Mouse (Mus musculus): ENCODE measurements around the gene Lrrc8a.

Gene Lrrc8a

DNA sequence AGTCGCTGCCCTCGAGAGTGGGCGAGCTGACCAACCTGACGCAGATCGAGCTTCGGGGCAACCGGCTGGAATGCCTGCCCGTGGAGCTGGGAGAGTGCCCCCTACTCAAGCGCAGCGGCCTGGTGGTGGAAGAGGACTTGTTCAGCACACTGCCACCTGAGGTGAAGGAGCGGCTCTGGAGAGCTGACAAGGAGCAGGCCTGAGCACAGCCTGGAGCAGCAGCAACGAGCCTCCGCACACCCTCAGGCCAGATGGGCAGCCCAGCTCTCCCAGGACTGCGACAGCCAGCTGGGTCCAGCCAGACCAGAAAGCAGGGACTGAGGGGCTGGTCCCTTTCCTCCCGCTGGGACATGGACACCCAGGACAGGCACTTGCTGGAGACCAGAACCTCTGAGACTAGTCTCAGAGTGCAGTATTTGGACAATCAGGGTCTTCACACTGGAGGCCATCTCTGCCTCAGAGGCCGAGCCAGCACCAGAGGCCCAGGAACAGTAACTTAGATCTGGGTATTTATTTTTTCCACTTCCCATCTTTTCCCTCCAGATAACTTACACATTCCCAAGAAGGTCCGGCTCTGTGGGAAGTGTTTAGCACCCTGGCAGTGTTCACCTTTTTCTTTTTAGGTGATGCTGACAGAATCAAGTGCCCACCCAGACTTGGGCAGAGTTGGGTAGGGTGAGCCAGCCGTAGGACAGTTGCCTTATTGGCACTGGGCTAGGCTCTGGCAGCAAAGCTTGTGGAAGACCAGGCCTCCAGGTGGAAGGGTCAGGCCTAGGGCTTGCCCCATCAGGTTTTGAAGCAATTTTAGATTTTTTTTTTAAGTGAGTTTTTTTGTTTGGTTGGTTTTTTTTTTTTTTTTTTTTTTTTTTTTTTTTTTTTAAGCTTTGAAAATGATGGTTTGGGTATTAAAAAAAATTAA is 24.7 kb downstream of the Lrrc8a start:
- DNase-seq (ENCODE audit: low spot score): no peak

DNA sequence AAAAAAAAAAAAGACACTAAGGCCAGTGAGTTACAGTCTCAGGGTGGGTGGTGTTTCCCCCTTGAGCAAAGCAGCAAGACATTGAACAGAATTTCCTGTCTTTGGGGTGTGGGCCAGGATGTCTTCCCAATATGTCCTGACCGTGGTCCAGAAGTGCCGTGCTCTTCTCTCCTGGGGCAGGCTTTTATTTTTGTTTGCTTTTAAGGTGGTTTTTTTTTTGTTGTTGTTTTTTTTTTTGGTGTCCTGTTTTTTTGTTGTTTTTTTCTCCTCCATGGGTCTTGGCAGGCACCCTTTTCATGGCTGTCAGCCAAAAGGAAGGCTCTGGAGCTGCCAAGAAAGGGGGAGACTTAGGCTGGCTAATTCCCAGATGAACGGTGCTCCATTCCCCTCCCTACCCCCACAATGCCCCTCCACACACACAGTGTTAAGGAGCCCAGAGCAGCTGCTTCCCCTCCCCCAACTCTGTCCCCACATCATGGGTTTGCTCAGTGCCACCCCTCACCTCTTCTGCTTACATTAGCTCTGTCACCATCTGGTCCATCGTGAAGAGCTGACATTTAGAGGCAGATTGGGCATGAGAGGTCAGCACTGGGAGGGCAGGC is 25.4 kb downstream of the Lrrc8a start:
- DNase-seq (ENCODE audit: low spot score): no peak

DNA sequence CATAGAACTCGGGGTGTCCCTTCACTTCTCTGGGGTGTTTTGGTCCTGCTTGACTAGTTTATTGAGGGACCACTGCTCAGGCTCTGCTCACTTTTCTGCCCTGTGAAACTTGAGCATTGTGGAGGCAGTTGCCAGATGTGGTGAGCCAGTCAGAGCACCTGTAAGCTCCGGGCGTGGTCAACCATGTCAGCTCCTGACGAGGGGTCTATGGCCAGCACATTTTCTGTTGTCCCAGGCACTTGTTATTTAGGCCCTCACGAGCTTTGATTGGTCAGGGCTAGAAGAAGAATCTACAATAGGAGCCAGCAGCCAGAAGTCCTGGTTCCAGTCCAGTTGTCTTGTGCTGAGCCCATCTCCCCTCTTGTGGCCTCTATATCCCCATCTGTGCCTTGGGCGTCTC is 26.3 kb downstream of the Lrrc8a start:
- DNase-seq (ENCODE audit: low spot score): no peak

DNA sequence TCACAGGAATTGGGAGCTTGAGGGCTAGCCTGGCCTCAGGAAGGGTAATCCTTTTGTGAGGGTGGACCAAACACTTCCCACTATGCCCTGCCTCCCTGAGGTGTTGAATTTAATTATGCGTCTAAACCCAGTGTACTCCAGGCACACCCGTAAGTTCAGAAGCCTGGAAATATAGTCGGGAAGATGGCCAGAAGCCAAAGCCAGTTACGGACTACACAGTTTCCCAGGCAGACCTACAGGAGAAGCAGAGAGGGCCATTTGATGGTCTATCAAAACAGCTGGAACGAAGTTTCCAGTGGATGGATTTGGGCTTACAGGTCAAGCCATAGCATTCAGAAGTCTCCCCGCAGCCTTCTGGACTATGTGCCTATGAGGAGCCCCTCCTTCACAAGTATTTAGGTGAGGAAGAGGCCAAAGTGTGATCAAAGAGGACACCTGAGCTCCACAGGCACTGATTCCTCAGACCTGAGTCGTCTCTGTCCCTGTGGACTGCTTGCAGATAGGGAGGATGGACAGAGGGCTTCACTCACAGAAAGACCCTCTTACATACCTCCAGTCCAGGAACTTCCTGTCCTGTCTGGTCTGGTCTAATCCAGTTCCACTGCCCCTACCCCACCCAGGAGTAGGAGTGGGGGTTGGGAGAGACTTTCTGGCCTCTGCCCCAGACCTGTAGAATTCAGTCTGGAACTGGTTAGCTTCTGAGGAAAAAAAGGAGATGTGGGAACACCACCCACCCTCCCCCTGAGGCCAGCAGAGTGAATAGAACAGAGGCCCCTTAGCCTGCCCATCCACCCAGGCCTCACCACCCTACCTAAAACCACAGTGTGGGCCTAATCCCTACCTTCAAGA is 27.4 kb downstream of the Lrrc8a start:
- DNase-seq (ENCODE audit: low spot score): no peak

DNA sequence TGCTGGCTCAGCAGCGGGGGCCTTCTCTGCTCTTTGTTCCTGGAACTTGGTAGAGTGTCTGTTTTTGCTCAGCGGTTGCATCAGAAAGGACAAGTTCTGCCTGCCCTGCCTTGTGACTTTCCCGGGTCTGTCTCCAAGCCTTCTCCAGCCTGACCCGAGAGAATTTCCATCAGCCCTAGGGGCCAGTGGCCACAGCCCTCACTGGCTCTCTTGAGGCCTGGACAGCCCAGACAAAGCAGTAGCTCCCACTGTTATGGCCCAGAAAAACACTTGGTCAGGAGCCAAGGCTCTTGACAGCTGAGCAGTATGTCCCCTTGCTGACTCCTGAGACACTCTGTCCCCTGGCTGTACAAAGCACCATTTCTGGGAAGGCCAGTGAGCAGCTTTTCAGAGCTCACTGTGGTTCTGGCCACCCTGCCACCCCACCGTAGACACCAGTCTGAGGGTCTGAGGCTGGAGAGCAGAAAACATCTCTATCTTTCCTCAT is 28.3 kb downstream of the Lrrc8a start, which contains the start of gene Phyhd1:
TSS of gene Phyhd1 (plus strand) at position 437 of the 487 bp plus-strand sequence.
- DNase-seq (ENCODE audit: low spot score): no peak

DNA sequence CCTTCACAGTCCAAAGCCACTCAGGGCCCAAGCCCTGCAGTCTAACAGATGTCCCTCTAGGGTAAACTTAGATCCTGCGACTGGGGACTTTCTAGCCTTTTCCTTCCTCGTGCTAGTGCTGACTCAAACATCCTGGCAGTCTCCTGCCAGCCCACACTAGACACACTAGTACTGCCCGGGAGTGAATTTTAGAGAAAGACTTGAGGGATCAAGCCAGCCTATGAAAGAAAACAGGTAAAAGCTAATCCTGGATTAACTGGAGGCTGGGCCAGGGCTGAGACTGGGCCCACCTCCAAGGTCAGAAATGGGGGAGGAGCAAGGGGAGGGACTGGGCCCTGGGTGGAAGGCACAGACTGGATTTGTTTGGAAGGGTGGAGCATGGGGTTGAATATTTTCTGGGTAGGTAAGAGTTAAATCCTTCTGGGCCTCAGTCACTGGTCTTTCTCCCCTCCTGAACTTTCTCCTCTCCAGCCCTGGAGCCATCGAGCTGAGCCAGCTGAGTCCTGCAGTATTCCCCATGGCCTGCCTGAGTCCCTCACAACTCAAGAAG is 29.0 kb downstream of the Lrrc8a start:
- DNase-seq (ENCODE audit: low spot score): no peak

DNA sequence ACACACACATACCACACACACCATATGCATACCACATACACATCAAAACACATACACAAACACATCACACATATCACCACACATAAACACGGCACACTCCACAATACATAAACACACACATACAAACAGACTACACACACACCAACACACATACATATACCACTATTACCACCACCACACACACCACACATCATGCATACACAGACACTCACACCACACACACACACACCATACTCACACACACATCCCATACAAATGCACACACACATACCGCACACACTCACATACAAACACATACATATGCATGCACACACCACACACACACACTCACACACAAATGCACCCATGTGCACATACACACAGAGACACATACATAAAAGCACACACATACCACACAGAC is 30.0 kb downstream of the Lrrc8a start:
- DNase-seq (ENCODE audit: low spot score): no peak

DNA sequence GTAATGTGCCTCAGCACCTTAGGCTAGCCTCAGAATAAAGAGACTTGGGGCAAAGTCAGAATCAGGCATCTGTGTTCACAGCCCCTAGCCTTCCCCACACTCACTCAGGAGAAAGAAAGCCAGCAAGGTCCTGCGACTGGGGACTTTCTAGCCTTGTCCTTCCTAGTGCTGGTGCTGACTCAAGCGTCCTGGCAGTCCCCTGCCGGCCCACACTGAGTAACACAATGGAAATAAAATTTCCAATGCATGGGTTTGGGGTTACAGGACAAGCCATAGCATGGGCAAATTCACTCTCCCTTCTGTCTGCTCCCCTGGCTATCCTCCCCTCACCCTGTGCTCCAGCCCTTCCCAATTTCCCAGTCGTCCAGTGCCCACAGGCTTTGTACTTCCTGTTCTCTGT is 30.9 kb downstream of the Lrrc8a start:
- DNase-seq (ENCODE audit: low spot score): no peak

DNA sequence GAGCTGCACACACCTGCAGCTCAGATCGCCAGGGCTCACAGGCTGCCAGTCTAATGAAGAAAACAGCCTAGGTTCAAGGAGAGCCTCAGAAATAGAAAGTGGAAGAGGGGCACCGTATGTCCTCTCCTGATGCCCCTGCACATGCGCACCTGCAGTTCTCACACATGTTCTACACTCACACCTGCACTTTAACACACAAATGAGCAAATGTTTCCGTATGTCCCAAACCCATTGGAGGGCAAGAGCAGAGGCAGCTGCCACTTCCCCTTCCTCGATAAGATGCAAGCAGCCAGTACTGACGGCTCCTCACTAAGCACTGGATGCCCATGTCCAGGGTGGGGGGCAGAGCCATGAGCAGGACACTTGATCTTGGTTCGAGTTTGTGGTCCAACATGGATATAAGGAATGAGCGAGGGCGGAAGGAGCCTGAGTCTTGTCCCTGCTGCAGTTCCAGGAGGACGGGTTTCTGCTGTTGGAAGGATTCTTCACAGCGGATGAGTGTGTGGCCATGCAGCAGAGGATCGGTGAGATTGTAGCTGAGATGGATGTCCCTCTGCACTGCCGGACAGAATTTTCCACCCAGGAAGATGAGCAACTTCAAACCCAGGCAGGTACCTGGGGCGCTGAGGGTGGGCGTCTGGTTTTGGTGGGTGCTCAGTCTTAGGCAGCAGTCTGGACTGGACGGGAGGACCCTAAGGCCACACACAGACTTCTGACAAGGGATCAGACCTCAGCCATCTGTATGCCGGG is 31.9 kb downstream of the Lrrc8a start:
- no peak for DNase-seq (ENCODE audit: low spot score)

DNA sequence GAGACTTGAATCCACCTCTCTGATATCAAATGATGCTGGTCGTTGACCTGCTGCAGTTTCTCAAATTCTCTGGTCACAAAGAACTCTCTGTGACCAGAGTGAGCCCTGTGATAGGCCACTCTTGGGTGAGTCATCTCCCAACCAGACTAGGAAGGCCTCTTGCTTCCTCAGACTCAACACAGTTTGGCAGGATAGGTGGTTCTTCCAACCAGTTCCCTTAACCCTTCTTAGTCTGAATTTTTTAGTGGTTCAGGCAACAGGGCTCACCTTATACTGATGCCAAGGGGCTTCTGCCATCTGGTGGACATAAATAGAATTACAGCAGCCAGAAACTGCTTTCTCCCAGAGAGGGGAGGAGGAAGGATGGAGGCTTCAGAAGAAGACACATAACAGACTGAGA is 32.6 kb downstream of the Lrrc8a start:
- DNase-seq (ENCODE audit: low spot score): peak; percentile 44

DNA sequence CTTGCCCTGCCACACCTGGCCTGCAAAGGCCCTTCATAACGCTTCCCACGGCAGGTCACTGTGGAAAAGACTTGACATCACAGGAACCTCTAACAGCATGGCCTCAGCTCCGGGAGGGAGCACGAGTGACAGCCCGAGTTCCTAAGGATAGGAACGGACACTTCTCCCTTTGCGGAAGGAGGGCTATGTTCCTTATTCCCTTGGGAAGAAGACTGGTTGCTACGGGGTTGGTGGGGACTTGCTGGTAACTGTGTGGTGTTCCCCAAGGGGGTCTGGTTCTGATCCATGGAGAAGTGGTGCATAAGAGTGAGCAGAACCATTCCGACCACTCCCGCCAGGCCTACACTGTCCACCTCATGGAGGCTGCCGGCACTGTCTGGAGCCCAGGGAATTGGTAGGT is 43.2 kb downstream of the Lrrc8a start, which contains the start of gene Gm28038:
TSS of gene Gm28038 (plus strand) at position 301 of the 400 bp plus-strand sequence.
- DNase-seq (ENCODE audit: low spot score): no peak

DNA sequence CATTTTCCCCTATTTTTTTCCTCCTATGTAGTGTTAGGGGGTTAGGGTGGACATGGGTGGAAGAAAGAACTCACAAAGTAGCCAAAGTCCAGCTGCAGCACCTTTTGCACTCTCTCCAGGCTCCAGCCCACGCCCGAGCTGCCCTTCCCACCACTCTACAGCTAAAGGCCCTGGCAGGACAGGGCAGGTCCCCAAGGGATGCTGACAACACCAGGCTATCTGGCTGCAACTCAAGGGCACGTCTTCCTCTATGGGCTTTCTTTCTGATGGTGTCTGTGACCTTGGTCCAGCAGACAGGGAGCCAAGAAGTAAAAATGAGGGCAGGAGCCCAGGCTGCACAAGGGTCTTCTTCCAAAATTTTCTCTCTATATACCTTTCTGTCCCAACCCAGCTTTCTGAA is 44.1 kb downstream of the Lrrc8a start:
- DNase-seq (ENCODE audit: low spot score): no peak

DNA sequence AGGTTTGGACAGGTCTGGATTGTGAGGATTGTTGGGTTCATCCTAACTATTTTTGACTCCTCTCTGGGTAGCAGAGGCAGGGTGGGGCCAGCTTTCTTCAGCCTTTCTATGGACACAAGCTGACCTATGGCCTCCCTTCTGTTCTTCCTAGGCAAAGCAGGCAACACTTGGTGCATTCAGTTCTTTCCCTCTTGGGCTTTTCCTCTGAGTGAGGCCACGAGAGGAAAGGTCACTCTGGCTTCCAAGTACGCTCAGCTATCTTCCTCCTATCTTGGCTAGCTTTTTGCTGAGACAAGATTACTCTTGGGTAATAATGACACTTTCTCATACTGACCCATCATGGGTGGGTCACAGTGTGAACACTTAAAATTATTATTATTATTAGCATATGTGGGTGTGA is 45.7 kb downstream of the Lrrc8a start:
- DNase-seq (ENCODE audit: low spot score): no peak

DNA sequence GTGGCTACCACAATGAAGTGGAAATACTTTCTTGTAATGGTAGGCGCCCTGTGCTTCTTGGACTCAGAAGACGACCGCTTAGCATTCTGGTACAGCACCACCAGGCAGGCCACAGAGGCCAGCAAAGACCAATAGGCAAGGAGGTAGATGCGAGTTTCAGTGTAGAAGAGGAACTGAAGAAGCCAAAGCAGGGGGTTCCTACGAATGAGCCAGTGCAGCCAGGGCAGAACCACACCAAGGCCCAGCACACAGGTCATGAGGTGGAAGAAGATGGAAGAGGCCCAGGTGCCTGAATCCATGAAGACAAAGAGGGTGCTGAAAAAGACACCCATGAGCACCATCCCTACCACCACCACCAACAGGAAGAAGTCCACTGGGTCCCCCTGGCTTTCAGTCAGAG is 47.5 kb downstream of the Lrrc8a start:
- no peak for DNase-seq (ENCODE audit: low spot score)

DNA sequence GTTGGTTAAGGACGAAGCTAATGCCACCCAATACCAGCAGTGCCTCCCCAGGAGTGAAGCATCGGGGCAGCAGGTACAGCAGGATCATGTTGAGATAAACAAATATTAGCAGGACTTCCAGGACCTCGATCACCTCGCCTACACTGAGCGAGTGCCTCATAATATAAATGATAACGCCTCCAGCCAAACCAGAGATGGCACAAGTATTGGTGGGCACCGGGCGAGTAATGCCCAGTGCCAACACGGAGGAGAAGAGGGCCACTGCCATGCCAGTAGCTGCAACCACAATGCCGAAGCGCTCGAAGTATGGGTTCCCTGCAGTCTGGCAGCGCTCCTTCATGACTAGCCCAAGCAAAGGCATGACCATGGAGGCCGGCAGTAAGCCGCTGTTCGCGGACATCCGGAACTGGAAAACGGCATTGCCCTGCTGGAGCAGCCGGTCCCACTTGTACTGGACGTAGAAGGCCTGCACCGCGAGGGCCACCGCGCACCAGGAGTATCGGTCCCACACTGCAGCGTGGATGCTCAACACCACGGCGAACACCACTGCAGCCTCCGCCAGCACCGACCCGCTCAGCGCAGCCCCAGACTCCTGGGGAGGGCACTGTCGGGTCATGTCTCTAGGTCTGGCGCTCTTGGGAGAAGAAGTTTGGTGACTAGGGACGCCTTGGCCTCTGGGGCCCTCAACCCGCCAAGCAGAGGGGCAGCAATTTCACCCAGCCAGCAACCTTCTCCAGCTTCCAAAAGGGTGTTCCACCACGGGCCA is 48.1 kb downstream of the Lrrc8a start:
- DNase-seq (ENCODE audit: low spot score): no peak

DNA sequence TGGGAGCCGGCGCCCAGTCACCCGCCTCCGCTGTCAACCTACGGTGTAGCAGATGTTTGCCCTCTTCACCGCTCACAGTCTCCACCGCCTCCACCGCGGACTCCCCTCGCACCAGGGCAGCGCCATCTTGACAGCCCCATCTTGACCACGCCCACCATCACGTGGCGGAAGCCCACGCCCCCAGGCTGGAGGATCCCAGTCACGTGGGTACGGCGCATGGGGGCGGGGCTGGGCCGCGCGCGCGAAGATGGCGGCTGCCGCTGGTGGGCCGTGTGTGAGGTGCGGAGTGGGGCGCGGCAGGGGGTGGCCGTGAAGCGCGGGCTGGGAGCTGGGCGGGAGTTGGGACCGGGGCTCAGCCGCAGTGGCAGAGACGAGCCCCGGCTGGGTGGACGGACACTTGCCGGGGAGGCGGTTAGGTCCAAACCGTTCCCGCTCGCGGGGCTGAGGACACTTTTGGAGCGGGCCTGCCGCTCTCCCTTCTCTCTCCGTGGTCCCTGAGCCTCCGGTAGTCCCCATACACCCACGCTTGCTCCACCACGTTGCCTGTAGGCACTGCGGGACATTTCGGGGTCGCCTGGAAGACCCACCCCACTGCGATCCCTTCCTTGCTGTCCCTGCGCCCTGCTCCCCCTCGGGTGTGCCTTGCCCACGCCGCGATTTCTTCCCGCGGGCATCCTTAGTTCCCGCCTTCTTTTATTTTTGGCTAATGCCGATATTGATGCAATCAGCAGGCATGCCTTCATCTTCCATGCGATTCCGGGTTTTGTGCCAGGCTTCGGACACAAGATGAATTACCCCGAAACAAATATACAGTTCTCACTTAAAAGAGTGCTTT is 48.9 kb downstream of the Lrrc8a start, which contains the start of the genes Dolk and Nup188:
TSS of gene Dolk (minus strand) at position 143 of the 835 bp plus-strand sequence.
TSS of gene Nup188 (plus strand) at position 206 of the 835 bp plus-strand sequence.
- peak; percentile 98 for DNase-seq (ENCODE audit: low spot score)

DNA sequence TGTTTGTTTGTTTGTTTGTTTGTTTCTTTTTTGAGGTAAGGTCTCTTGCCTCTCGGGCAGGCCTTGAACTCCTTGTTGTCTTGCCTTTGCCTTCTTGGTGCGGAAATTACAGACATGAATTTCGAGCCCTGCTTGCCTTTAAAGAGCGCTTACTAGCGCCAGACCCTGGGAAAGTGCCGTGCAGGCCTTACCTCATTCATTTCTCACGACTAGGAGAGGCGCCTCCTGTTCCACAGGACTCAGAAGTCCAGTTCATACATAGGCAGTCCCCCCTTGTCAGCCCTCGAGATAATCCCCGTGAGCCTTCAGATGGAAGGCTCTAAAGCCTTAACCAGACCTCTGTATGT is 49.5 kb downstream of the Lrrc8a start:
- peak; percentile 9 for DNase-seq (ENCODE audit: low spot score)

DNA sequence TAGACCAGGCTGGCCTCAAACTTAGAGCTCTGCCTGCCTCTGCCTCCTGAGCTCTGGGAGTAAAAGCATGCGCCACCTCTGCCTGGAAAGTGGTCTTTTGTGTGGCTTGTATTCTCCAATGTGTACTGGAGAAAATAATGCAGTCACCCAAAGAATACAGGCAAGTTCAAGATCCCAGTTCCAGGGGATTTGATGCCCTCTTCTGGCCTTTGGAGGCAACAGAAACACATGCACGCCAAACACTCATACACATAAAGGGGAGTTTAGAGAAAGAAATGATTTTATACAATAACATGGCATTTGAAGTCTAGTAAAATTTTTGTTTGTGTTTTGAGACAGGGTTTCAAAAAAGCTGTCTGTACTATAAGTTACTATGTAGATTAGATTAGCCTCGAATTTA is 62.0 kb downstream of the Lrrc8a start:
- DNase-seq (ENCODE audit: low spot score): no peak

DNA sequence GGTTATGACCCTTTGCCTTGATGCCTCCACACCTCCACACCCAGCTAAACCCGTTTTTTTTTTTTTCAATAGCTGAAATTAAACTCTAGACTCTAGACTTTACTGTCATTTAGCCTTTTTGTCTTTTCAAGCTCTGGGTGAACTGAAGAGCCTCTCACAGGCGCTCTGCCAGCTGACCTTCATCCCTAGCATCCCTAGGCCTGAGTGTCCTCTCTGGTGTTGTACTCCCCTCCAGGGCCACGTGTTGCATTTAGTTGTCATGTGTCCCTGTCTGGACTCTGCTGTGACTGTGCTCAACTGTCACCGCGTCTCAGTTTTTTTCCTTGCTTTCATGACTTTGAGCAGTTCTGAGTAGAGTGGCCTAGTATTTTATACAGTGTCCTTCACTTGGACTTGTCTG is 62.5 kb downstream of the Lrrc8a start:
- DNase-seq (ENCODE audit: low spot score): no peak

DNA sequence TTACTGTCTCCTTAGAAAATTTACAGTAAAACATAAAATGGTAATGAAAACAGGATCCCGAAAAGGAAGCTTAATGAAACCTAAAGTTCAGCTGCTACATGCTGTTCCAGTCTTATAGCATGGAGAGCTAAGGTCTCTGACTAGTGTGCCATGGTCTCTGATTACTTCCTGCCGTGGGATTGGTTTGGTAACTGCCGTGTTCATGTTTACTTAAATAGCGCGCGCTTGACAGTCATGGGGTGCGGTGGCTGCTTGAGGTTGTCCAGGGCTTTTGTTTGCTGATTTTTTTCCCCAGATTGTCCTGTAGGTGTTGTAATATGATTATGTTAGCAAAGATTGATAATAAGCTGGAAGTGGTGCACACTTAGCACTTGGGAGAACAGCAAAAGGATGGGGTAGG is 68.6 kb downstream of the Lrrc8a start:
- no peak for DNase-seq (ENCODE audit: low spot score)
